Mouse (Mus musculus) heart, adult 2 months (tissue): ENCODE data around the gene 1700113H08Rik. TPM values are rescaled to one million over a fixed set of nuclear protein-coding genes. Genes with fewer than 3 reads are reported as not detected.

Source experiments
- DNase-seq, 2 experiments: peaks; one replicate each; pipeline ENCODE4 v3.0.0; 2021
- H3K27ac ChIP-seq: fragments of 200-600 bp; 2 replicates; pipeline ENCODE4 v1.8.1; 2022
- H3K27me3 ChIP-seq: fragments of 200-500 bp; 2 replicates; pipeline ENCODE4 v1.6.1; 2012; ENCODE audit warnings: mild to moderate bottlenecking, low read length, inconsistent platforms, mixed read lengths; ENCODE audit not compliant: control insufficient read depth, insufficient read depth
- H3K36me3 ChIP-seq: fragments of 200-500 bp; 2 replicates; pipeline ENCODE4 v1.6.1; 2012; ENCODE audit warnings: low read length, inconsistent platforms; ENCODE audit not compliant: control insufficient read depth, insufficient read depth
- H3K4me1 ChIP-seq: fragments of 200-500 bp; 2 replicates; pipeline ENCODE4 v1.6.1; 2011; ENCODE audit warnings: low read length; ENCODE audit not compliant: control insufficient read depth, insufficient read depth
- H3K4me3 ChIP-seq: fragments of 200-600 bp; 2 replicates; pipeline ENCODE4 v1.8.1; 2022
- H3K79me2 ChIP-seq: fragments of 200-500 bp; replicated peaks from 2 replicates; pipeline ENCODE4 v1.6.1; 2012; ENCODE audit warnings: mild to moderate bottlenecking, inconsistent platforms, low read length, moderate library complexity, mixed read lengths; ENCODE audit not compliant: control insufficient read depth, insufficient read depth
- H3K9ac ChIP-seq: fragments of 200-500 bp; 2 replicates; pipeline ENCODE4 v1.6.1; 2012; ENCODE audit warnings: low read depth, mild to moderate bottlenecking, control low read depth, inconsistent platforms, low read length, mixed read lengths
- CTCF ChIP-seq: fragments of 200-600 bp; IDR thresholded peaks from 2 replicates; pipeline ENCODE4 v1.8.1; 2022; ENCODE audit warnings: antibody characterized with exemption, mild to moderate bottlenecking, moderate library complexity
- EP300 ChIP-seq: fragments of 200-500 bp; IDR thresholded peaks from 2 replicates; pipeline ENCODE4 v1.6.1; 2011; ENCODE audit warnings: low read depth, low read length, control low read depth; ENCODE audit not compliant: insufficient read depth
- POLR2A ChIP-seq: fragments of 200-500 bp; IDR thresholded peaks from 2 replicates; pipeline ENCODE4 v1.6.1; 2011; ENCODE audit warnings: mild to moderate bottlenecking, low read depth, low read length, control low read depth; ENCODE audit not compliant: insufficient read depth
- WGBS: fragments of 180-500 bp; shearing (Covaris S2); methylation state at CpG from one replicate; pipeline ENCODE4 v1.1.7; 2018; 5-methylcytosine and 5-hydroxymethylcytosine counted together
- intact Hi-C: fragments of 180-260 bp; cut with DNase I; formaldehyde crosslinking; loops from one replicate; pipeline ENCODE4 v1.15.1; 2025
- polyA plus RNA-seq: library from polyadenylated mRNA; depleted of rRNA; stranded (reverse); fragments of >200 nt; gene quantifications from 2 replicates; pipeline ENCODE4 v1.2.3, GENCODE M21; 2012
- total RNA-seq, 2 experiments: library from RNA; stranded (reverse); gene quantifications; 2 replicates each; pipeline ENCODE4 v1.2.3; 2021

1700113H08Rik gene
- total and polyA plus RNA-seq, 3 experiments, result 0.12 TPM; not detected in 2

DNA sequence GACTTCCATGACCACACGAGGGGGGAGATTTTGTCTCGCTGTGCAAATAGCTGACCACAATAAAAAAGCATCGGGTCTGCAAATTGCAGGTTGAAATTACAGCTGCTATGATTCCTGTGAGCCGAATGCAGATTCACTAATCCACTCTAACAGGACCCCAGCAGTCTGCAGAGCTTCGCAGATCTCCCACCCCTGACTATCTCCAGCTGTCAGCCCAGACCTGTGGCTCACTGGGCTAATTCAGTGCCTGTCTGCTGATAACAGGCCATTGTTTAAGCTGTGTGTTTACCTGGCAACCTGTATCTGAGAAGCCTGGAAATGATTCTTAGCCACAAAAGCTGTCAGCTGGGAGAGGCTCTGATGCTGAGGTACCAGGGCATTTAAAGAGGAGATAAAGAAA is 20.8 kb upstream of the 1700113H08Rik start:
- Histone ChIP-seq H3K79me2 (no peaks in the 10 kb centered on the region), H3K27me3 (no peaks in the 10 kb centered on the region), H3K9ac (no peak overlapping the region), H3K27ac (no peak overlapping the region), H3K4me3 (no peak overlapping the region), H3K36me3 (no peaks in the 10 kb centered on the region), H3K4me1 (no peaks in the 10 kb centered on the region)
- intact Hi-C loops, result no loop called here
- DNase-seq, result no peak
- 34% methylated on average over 5 of the region's 5 CpGs for WGBS
- no peak for TF ChIP-seq CTCF
- no peak for TF ChIP-seq EP300
- no peak for TF ChIP-seq POLR2A

DNA sequence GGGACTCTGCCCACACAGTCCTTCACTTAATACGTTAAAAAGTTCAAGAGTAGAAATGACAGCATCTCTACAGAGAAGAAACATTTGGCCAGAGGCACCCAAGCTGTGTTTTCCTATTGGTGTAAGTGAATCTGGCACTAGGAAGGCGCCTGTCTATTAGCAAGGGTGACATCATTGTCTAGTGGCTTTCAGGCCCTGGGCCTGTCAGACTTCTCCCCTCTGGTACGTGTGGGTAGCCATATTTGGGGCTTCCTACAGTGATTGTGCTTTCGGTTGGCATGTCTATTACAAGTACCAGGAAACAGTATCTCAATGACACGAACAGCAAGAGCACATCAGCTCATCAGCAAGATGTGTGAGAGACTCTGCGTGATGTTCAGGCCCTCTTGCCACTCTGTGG is 18.5 kb upstream of the 1700113H08Rik start:
- H3K36me3 ChIP-seq, result no peaks in the 10 kb centered on the region
- H3K9ac ChIP-seq, result no peak overlapping the region
- no peak overlapping the region for H3K4me3 ChIP-seq
- no peak overlapping the region for H3K27ac ChIP-seq
- no peaks in the 10 kb centered on the region for H3K4me1 ChIP-seq
- 47% methylated on average over 6 of the region's 6 CpGs for WGBS
- H3K79me2 ChIP-seq, result no peaks in the 10 kb centered on the region
- TF ChIP-seq EP300, result no peak
- no peak for TF ChIP-seq POLR2A
- no peak for TF ChIP-seq CTCF
- H3K27me3 ChIP-seq, result no peaks in the 10 kb centered on the region
- intact Hi-C loops, result no loop called here
- no peak for DNase-seq

DNA sequence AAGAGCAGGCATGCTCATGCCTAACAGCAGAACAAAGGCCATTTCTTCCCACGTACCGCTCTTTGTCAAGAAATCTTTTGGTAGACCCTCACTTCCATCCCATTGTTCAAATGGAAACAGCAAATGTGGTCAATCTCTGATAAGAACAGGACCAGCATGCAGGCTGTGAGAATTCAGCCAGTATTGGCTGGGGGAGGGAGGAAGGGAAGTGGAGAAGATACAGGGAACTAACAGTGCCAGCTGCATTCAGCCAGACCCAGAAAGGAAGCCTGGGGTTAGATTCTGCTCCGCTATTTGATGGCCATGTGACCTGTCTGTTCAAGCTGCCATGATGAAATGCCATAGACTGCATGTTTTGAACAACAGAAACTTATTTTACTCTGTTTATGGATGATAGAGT is 18.0 kb upstream of the 1700113H08Rik start:
- Histone ChIP-seq H3K4me1 (no peaks in the 10 kb centered on the region), H3K4me3 (no peak overlapping the region), H3K27ac (no peak overlapping the region), H3K79me2 (no peaks in the 10 kb centered on the region), H3K9ac (no peak overlapping the region), H3K27me3 (no peaks in the 10 kb centered on the region), H3K36me3 (no peaks in the 10 kb centered on the region)
- WGBS, result 50% methylated on average over 3 of the region's 3 CpGs
- DNase-seq, result no peak
- TF ChIP-seq CTCF, result no peak
- TF ChIP-seq EP300, result no peak
- no peak for TF ChIP-seq POLR2A
- intact Hi-C loops, result no loop called here

DNA sequence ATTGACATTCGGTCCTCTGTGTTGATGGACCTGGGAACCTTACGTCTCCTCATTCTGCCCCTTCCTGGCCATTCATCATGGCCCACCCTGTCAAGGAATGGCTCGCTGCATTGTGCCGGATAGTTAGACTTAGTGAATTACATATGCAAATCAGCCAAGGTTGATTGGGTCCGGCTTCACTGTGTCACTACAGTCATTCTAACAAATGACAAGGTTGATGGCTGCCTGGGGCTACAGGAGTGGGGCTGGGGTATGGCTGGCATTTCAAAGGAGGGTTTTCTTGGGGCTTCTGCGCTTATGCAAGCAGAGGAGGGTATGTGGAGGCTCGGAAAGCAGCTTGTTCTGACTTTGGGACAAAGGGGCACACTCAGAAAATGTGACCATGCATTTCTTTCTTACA is 16.6 kb upstream of the 1700113H08Rik start:
- Histone ChIP-seq H3K9ac (no peak overlapping the region), H3K36me3 (no peaks in the 10 kb centered on the region), H3K4me1 (no peaks in the 10 kb centered on the region), H3K27me3 (no peaks in the 10 kb centered on the region), H3K27ac (no peak overlapping the region), H3K4me3 (no peak overlapping the region), H3K79me2 (no peaks in the 10 kb centered on the region)
- no peak for DNase-seq
- intact Hi-C loops, result no loop called here
- 86% methylated on average over 7 of the region's 7 CpGs for WGBS
- TF ChIP-seq POLR2A (no peak), EP300 (no peak), CTCF (no peak)

DNA sequence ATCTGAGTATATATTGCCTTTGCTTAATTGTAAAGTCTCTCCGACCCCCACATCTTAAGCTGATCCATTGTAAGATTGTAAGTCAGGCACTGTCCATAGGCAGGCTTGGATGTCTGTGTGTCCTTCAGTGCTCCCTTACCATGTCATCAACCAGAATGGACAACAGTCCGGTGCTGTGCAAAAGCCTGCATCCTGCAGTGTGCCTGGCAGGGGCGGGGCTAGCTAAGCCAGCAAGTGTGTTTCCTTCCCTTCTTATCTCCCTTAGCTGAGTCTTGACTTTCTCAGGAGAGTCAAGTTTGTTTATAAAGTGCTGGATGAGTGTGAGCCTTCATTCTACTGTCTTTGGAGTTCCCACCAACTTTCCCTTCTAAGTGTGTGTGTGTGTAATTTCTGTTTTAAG is 12.6 kb upstream of the 1700113H08Rik start:
- no peak overlapping the region for H3K9ac ChIP-seq
- DNase-seq, result no peak
- intact Hi-C loops, result no loop called here
- no peaks in the 10 kb centered on the region for H3K4me1 ChIP-seq
- no peaks in the 10 kb centered on the region for H3K36me3 ChIP-seq
- no peaks in the 10 kb centered on the region for H3K27me3 ChIP-seq
- no peak overlapping the region for H3K4me3 ChIP-seq
- 31% methylated on average over 3 of the region's 3 CpGs for WGBS
- TF ChIP-seq EP300 (no peak), CTCF (no peak)
- no peak overlapping the region for H3K27ac ChIP-seq
- H3K79me2 ChIP-seq, result no peaks in the 10 kb centered on the region

DNA sequence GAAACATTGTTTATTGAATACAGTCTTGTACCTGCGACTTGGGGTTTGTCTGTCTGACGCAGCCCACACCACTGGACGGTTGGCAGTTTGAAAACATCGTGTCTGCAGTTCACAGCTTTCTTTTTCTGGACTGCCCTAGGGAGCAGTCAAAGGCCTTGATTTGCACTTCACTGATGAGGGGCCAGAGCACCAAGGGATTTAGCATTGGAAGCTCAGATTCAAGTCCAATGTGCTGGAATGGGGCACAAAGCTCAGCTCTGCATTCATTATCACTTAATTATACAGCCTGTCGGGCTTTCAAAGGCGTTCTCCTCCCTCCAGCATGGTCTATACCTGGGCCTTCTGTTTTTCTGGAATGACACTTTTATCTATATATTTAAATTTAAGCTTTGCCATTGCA is 11.4 kb upstream of the 1700113H08Rik start:
- Histone ChIP-seq H3K4me1 (no peaks in the 10 kb centered on the region), H3K27ac (no peak overlapping the region), H3K36me3 (no peaks in the 10 kb centered on the region), H3K79me2 (no peaks in the 10 kb centered on the region), H3K9ac (no peak overlapping the region), H3K4me3 (no peak overlapping the region), H3K27me3 (no peaks in the 10 kb centered on the region)
- TF ChIP-seq POLR2A (no peak), EP300 (no peak)
- 37% methylated on average over 6 of the region's 6 CpGs for WGBS
- intact Hi-C loops, result no loop called here
- DNase-seq, result no peak

DNA sequence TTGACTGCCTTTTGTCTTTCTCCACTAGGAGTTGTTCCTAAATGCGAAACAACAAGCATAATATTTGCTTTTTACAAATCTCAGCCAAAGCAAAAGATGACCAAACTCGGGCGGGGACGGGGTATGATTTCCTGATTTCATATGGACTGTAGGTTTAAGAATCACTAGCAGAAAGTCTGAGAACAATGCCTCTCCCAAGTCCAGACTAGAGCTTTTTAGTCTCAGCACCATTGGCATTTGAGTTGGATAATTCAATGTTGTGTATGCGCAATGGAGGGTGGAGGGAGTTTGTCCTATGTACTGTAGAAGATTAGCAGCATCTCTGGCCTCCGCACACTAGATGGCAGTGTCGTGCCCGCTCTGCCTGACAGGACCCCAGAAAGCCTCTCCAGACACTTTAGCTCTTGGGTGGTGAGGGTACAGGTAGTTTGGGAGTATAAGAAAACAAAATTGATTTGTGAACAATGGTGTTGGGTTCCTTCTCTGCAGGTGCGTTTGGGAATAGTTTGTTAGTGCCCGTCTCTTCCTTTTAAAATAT is 10.8 kb upstream of the 1700113H08Rik start:
- no peak for DNase-seq
- Histone ChIP-seq H3K27ac (no peak overlapping the region), H3K36me3 (no peaks in the 10 kb centered on the region), H3K9ac (no peak overlapping the region), H3K4me3 (no peak overlapping the region), H3K27me3 (no peaks in the 10 kb centered on the region), H3K79me2 (no peaks in the 10 kb centered on the region), H3K4me1 (no peaks in the 10 kb centered on the region)
- intact Hi-C loops, result no loop called here
- no peak for TF ChIP-seq EP300
- no peak for TF ChIP-seq CTCF
- TF ChIP-seq POLR2A, result no peak
- WGBS, result 83% methylated on average over 10 of the region's 10 CpGs
